Mouse (Mus musculus) cerebellum, postnatal 10 days (tissue): Measurements from ENCODE around the gene Kcnd1.
"Not testable (repeated sequence)": the region's sequence is repeated elsewhere in the genome, so short reads cannot be mapped to it uniquely, and the experiment has no call there.

Source experiments
- DNase-seq, 2 experiments: peaks; one replicate each; pipeline ENCODE4 v3.0.0; 2021; ENCODE audit warnings: mixed read lengths in 2 of 2

The Kcnd1 gene

DNA sequence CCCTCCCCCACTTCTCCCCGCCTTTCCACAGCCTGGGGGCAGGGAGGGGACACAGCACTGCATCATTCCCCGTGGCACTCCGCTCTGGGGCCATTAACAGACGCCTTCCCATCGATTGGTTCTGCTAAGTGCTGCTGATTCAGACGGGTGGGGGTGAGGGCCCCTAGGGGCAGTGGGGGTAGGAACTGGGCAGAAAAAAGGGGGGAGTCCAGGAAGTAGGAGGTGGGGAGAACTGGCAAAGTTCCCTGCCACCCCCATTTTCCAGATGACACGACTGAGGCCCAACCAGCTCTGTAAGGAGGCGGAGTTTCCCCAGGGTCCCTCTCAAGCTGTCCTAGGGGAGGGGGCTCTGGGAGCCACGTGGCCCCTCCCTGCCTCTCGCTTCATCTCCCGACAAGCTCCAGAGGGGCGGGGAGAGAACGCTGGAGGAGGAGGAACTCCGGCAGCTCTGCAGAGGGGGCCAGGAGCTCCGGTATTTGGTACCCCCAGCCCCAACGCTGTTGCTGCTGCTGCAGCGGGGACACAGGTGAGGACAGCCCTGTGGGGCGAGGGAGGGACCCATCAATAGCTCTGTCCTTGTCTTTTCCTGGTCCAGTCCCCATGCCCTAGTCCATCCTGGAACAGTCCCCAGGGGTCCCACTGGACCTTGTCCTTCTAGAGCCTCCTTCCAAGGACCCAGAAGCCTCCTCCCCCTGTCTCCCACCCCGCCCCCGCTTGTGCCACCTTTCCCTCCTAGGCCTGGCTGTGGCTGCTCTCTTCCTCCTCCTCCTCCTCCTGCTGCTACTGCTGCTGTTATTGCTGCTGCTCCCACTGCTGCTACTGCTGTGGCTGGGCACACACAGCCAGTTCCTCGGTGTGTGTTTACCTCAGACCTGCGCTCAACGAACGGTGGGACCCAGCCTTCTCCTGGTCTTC lies at the start of gene Kcnd1:
Kcnd1 (plus strand) TSS at position 425 of the 915 bp plus-strand sequence.
- DNase-seq: peak; percentile 36 to 50

GRCm38 (mm10) chrX:7772766-7773165 lies 49.3 kb upstream of the Kcnd1 start:
- peak; percentile 26 to 44 for DNase-seq

DNA sequence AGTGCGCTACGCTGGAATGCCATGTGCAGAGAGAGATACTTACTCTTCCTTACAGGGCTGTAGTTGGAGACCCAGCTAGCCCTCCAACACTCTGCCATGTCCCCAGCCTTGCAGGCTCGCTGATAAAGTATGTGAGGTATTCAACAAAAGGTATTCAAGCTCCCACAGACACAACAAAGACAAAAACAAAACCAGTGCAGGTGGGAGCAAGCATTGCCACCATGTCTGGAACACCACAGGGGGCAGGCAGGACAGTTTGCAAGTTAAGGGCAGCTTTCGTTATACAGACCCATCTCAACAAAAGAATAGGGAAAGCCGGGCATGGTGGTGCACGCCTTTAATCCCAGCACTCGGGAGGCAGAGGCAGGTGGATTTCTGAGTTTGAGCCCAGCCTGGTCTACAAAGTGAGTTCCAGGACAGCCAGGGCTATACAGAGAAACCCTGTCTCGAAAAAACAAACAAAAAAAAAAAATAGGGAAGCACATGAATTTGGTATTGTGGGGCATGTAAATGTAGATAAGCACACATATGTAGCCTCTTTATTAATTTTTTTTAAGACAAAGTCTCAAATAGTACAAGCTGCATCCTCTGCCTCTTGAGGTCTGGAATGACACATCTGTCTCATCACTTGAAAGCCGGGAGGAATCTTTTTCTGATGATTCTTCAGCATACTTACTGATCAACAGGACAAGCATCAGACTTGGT lies 46.4 kb upstream of the Kcnd1 start:
- DNase-seq: no peak

DNA sequence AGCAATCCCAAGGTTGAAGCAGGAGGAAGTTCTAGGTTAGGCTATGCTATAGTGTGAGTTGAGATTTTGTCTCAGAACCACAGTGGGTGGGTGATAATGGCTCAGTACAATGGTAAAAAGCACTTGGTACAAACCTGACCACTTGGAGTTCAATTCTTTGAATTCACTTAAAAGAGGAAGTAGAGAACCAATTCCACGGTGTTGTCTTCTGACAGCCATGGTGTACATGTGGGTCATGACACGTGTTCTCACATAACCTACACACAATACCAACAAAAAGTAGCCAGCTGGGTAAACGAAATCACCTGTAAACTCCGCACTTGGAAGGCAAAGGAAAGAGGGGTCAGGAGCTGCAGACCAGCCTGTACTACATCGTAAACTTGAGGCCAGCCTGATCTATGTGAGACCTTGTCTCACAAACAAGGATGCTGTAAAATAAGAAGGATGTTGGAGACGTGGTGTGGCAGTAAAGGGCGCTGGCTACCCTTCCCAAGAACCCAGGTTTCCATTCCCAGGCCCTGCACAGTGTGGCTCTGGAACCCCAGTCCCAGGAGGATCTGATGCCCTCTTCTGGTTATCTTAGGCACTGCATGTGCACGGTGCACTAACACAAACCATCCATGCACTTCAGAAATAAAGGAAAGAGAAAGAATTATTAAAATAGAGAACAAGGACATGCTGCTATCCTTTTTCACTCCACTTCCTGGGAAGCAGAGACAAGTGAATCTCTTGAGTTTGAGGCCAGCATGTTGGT lies 45.6 kb upstream of the Kcnd1 start:
- peak; percentile 76 to 81 for DNase-seq

GRCm38 (mm10) chrX:7778450-7779244 lies 43.4 kb upstream of the Kcnd1 start:
- no peak for DNase-seq

- no peak for DNase-seq
Observed at GRCm38 (mm10) chrX:7779294-7779693, 42.8 kb upstream of the Kcnd1 start.

GRCm38 (mm10) chrX:7782603-7783092 lies 39.4 kb upstream of the Kcnd1 start:
- DNase-seq: no peak

DNA sequence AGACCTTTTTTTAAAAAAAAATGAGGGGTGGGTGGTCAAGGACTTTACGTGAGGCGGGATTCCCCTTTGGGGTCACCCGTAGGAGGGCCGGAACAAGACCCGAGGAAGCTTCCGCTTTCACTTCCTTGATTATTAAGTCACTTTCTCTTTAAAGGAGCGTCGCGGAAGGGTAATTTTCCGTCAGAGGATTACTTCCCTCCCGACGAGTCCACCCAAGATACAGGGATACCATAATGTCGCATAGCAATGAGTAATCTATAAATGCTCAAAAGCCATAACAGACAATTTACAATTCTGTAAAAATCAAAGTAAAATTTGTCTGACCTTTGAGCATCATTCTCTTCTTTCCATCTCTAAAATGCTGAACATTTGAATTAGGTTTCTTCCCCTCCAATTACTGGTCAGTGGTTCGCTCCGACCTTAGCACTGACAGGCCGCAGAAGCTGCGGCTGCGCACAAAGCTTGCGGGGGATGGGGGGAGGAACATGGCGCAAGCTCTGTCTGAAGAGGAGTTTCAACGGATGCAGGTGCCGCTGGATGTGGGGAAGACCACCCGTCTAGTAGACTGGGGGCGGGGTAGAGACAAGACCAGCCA lies 32.5 kb upstream of the Kcnd1 start, which contains the start of gene Gripap1:
Gripap1 (plus strand) TSS at position 224 of the 595 bp plus-strand sequence.
- DNase-seq: peak; percentile 83 to 88

DNA sequence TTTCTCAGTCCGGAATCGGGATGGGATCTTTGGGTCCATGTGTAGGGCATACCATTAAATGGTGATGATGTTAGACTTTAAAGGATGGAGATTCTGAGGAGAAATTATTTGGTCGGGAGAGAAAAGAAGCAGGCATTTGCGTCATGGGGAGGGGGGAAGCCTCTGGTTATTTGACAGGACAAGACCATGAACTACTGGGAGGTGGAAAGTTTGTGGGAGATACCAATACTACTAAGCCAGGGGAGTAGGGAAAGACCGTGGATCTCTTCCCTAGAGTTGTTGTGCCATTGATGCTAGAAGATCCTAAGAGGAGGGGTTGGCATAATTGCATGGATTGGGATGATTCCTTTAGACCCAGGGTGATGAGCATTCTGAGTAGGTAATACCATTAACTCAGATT lies 31.8 kb upstream of the Kcnd1 start:
- DNase-seq: peak; percentile 17 to 21

DNA sequence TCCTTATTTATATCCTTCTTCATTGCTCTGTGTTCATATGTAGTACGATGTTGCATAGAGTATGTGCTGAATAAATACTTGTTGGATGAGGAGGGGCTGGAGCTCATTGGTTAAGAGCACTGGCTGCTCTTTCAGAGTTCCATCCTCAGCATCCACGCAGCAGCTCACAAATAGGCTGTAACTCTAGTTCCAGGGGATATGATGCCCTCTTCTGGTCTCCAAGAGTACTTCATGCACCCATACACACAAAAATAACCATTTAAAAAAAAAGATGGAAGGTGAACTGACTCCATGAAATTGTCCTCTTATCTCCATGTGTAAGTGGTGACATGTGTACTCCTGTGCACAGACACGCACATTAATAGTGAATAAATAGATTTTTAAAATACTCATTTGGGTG lies 28.7 kb upstream of the Kcnd1 start:
- peak; percentile 20 to 40 for DNase-seq

- DNase-seq: no peak
Observed at GRCm38 (mm10) chrX:7795016-7795415, 27.1 kb upstream of the Kcnd1 start.

- no peak for DNase-seq
Observed at GRCm38 (mm10) chrX:7797327-7797726, 24.8 kb upstream of the Kcnd1 start.

DNA sequence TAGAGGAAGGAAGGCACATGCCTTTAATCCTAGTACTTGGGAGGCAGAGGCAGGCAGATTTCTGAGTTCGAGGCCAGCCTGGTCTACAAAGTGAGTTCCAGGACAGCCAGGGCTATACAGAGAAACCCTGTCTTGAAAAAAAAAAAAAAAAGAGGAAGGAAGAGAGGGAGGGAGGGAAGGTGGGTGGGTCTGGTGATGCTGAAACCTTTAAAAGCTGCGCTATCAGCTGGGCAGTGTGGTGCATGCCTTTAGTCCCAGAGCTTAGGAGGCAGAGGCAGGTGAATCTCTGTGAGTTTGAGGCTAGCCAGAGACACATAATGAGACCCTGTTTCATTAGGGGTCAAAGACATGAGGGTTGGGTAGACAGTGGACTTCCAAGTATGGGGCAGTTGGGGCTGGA lies 19.9 kb upstream of the Kcnd1 start:
- not testable (repeated sequence) for DNase-seq

GRCm38 (mm10) chrX:7815016-7815415 lies 7.1 kb upstream of the Kcnd1 start:
- peak; percentile 48 to 58 for DNase-seq

DNA sequence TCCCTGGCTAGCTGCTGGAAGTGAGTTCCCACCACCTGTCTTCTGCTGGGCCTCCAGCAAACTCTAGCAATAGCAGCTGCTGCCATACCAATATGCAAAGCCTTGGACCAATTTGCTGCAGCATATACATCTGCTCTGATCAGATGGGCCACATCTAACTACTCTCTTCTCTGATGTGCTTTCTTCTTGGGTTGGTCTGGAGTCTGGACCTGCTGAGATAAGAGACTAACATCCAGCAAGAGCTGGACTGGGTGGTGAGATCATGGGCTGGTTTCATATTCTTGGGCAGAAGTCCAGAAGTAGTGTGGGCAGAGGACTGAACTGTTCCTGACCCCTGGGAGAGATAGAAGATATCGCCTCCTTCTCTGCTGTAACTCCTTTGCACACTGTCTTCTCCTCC lies 15.1 kb downstream of the Kcnd1 start:
- DNase-seq: no peak

GRCm38 (mm10) chrX:7840842-7841162 lies 18.7 kb downstream of the Kcnd1 start:
- no peak for DNase-seq

- peak; percentile 95 to 97 for DNase-seq
Observed at GRCm38 (mm10) chrX:7841163-7842162, 19.4 kb downstream of the Kcnd1 start, which contains the start of gene Otud5. Gene Otud5, plus strand, starts transcription at chrX:7841364.

- peak; percentile 43 to 45 for DNase-seq
Observed at GRCm38 (mm10) chrX:7842318-7842717, 20.2 kb downstream of the Kcnd1 start.

DNA sequence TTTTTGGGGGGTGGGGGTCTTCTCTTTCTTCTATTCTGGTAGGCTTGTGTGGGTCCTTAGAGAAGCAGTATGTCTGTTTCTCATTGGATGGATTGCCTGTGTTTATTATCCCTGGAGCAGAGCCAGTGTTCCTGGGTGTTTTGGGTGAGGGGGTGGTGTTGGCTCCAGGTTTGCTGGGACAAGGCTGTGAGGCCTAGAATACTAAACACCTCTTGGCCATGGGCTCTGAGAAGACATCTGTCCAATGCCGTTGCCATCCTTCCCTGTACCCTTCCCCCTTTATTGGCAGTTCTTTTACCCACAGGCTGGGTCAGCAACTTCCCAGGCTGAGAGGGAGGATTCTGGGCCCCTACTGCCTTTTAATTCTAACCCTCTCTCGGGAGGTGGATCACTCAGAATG lies 25.8 kb downstream of the Kcnd1 start:
- DNase-seq: peak; percentile 69 to 75

- peak; percentile 59 for DNase-seq
Observed at GRCm38 (mm10) chrX:7854578-7854977, 32.5 kb downstream of the Kcnd1 start.
